Mouse (Mus musculus) bone marrow macrophage, adult 2 months (primary cell): ENCODE data around the gene Pprc1.

Experiments
- CTCF ChIP-seq: IDR thresholded peaks from 2 replicates; pipeline ENCODE4 v1.5.1; 2012; ENCODE audit warnings: low read depth, mild to moderate bottlenecking, low read length, moderate library complexity
- POLR2A ChIP-seq: IDR thresholded peaks from 2 replicates; pipeline ENCODE4 v1.6.1; 2012; ENCODE audit warnings: mild to moderate bottlenecking, low read depth, low read length, borderline replicate concordance

DNA sequence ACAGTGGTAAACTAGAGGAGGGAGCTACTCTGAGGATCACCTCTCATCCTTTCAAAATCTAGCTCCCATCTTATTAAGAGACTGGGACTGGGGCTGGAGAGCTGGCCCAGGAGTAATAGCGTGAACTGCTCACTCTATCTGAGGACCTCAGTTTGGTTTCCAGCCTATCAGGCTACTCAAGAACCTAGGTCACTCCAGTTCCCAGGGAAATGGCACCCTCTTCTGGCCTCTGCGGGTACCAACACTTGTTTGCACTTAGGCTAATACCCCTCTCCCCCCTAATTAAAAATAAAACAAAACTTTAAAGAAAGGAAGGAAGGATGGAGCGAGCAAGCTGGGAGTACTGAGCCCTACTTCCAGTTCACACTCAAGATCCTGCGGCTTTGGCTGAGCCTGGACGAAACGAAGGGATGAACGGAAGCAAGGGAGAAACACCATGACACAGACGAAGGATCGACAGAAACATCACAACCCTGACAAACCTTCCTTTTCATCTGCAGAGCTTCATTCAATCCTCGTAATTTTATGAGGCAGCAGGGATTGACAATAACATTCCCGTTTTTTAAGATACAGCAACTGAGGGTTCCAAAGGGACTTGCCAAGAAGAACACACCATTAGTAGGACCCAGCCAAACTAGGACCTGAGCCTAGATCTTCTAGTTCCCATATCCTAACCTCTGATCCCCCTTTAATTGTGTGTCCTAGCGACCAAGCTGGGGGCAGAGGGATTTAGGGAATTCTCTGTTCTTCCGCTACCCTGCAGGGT lies 8.0 kb upstream of the Pprc1 start:
- TF ChIP-seq POLR2A (no peak), CTCF (no peak)
